Mouse (Mus musculus): ENCODE data around the gene Lyplal1.

DNA sequence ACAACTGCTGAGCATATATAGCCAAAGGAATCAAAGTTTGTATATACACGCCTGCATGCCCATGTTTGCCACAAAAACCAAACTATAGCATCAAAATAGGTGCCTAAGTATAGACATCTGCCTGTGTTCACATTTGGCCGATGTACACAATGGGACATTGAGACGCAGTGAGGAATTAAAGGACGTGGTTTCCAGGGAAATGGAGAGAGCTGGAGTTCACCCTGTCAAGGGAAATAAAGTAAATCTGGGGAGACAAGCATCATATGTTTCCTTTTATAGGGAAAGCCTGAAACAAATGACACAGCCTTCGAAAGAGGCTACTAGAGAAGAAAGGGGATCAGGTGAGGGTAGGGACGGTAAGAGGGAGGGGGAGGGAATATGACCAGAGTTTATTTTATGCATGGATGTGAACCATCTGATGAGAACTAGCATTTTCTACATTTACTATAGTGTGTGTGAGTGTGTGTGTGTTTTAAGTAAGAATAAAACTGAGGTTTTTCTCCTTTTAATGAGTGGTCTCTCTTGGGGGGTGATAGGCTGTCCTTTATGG lies 9.3 kb upstream of the Lyplal1 start:
- no peak for TF ChIP-seq POLR2A (IDR thresholded peaks at IDR 0.05; ENCODE audit: insufficient read depth, low read depth, low read length)
- no peak for TF ChIP-seq CTCF (IDR thresholded peaks at IDR 0.05; ENCODE audit: insufficient read depth, low read depth, low read length)
